Mouse (Mus musculus) myocyte (in vitro differentiated cells): ENCODE data around the gene Zfp747. TPM values are rescaled to one million over a fixed set of nuclear protein-coding genes. Genes with fewer than 3 reads are reported as not detected.

ENCODE experiments used
- H3K27me3 ChIP-seq: one replicate; pipeline ENCODE4 v1.6.1; 2011; ENCODE audit not compliant: control insufficient read depth, insufficient read depth, insufficient read length
- H3K36me3 ChIP-seq: one replicate; pipeline ENCODE4 v1.6.1; 2011; ENCODE audit not compliant: control insufficient read depth, insufficient read depth
- H3K4me2 ChIP-seq: one replicate; pipeline ENCODE4 v1.6.1; 2011; ENCODE audit warnings: low read depth, control low read depth
- H3K4me3 ChIP-seq: one replicate; pipeline ENCODE4 v1.5.1; 2011; ENCODE audit warnings: mild to moderate bottlenecking, control low read depth, moderate library complexity
- H3K79me2 ChIP-seq: one replicate; pipeline ENCODE4 v1.6.1; 2011; ENCODE audit not compliant: control insufficient read depth, insufficient read depth
- H3ac ChIP-seq: one replicate; pipeline ENCODE4 v1.6.1; 2011; ENCODE audit not compliant: control insufficient read depth, insufficient read length
- CEBPB ChIP-seq: IDR thresholded peaks from 2 replicates; pipeline ENCODE4 v1.6.1; 2011; ENCODE audit warnings: mild to moderate bottlenecking, moderate library complexity; ENCODE audit not compliant: poor library complexity, insufficient read depth, severe bottlenecking
- E2F4 ChIP-seq: IDR thresholded peaks from one replicate; pipeline ENCODE4 v1.6.1; 2011; ENCODE audit warnings: mild to moderate bottlenecking, control low read depth, moderate library complexity; ENCODE audit not compliant: insufficient read depth
- MAX ChIP-seq: IDR thresholded peaks from one replicate; pipeline ENCODE4 v1.6.1; 2011; ENCODE audit warnings: low read depth, mild to moderate bottlenecking, control low read depth
- MYOD1 ChIP-seq, 3 experiments: IDR thresholded peaks; one replicate each; pipeline ENCODE4 v1.6.1; 2011; ENCODE audit warnings: control low read depth in 2 of 3, low read depth in 2 of 3, mild to moderate bottlenecking in 2 of 3, moderate library complexity in 1 of 3; ENCODE audit not compliant: insufficient read length in 2 of 3, control insufficient read depth in 1 of 3
- MYOG ChIP-seq, 3 experiments: IDR thresholded peaks; one replicate each; pipeline ENCODE4 v1.6.1; 2011; ENCODE audit warnings: control low read depth in 2 of 3, low read depth in 2 of 3, mild to moderate bottlenecking in 2 of 3; ENCODE audit not compliant: insufficient read length in 2 of 3, control insufficient read depth in 1 of 3, insufficient read depth in 1 of 3
- POLR2A ChIP-seq: IDR thresholded peaks from one replicate; pipeline ENCODE4 v1.6.1; 2011; ENCODE audit warnings: low read depth, mild to moderate bottlenecking, control low read depth, moderate library complexity; ENCODE audit not compliant: insufficient read length
- POLR2AphosphoS2 ChIP-seq: IDR thresholded peaks from one replicate; pipeline ENCODE4 v1.6.1; 2011; ENCODE audit warnings: low read depth, control low read depth; ENCODE audit not compliant: insufficient read length
- REST ChIP-seq: IDR thresholded peaks from one replicate; pipeline ENCODE4 v1.6.1; 2011; ENCODE audit warnings: mild to moderate bottlenecking, control low read depth, moderate library complexity; ENCODE audit not compliant: insufficient read depth, insufficient read length
- SRF ChIP-seq: IDR thresholded peaks from one replicate; pipeline ENCODE4 v1.6.1; 2011; ENCODE audit warnings: low read depth; ENCODE audit not compliant: control insufficient read depth, insufficient read length
- TCF12 ChIP-seq: IDR thresholded peaks from one replicate; pipeline ENCODE4 v1.6.1; 2011; ENCODE audit warnings: mild to moderate bottlenecking, control low read depth; ENCODE audit not compliant: poor library complexity, insufficient read depth, severe bottlenecking
- TCF3 ChIP-seq: IDR thresholded peaks from one replicate; pipeline ENCODE4 v1.6.1; 2011; ENCODE audit warnings: low read depth, control low read depth; ENCODE audit not compliant: insufficient read length
- USF1 ChIP-seq: IDR thresholded peaks from one replicate; pipeline ENCODE4 v1.6.1; 2011; ENCODE audit warnings: low read depth, mild to moderate bottlenecking, control low read depth, moderate library complexity
- polyA plus RNA-seq: library from polyadenylated mRNA; unstranded; fragments of >200 nt; fragmentation: generic; extraction: Trizol; gene quantifications from one replicate; pipeline ENCODE4 v1.2.1, GENCODE M21; 2012; ENCODE audit warnings: missing spikeins

The Zfp747 gene
- polyA plus RNA-seq, 1 experiment, result 3.6 TPM

DNA sequence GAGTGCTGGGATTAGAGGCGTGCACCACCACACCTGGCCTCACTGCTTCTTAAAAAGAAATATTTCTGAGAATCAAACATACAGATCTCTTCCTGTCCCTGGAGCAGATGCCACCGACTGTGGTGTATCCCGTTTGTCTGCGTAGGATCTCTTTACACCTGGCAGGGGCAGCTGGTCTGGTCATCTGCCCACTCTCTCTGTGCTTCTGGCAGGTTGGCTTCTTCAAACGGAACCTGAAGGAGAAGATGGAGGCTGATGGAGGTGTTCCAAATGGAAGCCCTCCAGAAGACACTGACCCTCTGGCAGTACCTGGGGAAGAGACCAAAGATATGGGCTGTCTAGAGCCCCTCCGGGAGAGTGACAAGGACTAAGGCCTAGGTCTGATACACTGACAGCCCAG is 42.6 kb downstream of the Zfp747 start:
- no peak overlapping the region for H3K4me3 ChIP-seq
- H3K4me2 ChIP-seq, result no peak overlapping the region
- TF ChIP-seq POLR2A, result no peak
- TF ChIP-seq E2F4, result no peak
- TF ChIP-seq POLR2AphosphoS2, result no peak
- no peaks in the 10 kb centered on the region for H3K79me2 ChIP-seq
- no peaks in the 10 kb centered on the region for H3K36me3 ChIP-seq
- H3K27me3 ChIP-seq, result peaks cover 56% of the 10 kb centered on the region
- no peak overlapping the region for H3ac ChIP-seq

DNA sequence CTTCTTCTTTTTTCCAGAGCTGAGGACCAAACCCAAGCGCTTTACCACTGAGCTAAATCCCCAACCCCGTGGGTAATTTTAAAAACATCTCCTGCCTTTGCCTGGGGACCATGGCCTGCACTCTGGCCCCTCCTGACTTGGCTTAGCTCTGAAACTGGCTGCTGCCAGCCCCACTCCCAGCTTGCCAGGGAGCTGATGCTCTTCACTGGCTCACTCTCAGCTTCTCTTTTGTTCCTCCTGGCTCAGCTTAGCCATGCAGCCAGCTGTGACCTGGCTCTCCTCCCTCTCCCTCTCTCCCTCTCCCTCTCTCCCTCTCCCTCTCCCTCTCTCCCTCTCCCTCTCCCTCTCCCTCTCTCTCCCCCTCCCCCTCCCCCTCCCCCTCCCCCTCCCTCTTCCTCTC is 49.2 kb downstream of the Zfp747 start:
- Histone ChIP-seq H3K27me3 (peaks cover 77% of the 10 kb centered on the region), H3K4me3 (no peak overlapping the region), H3ac (no peak overlapping the region), H3K79me2 (no peaks in the 10 kb centered on the region), H3K36me3 (no peaks in the 10 kb centered on the region), H3K4me2 (no peak overlapping the region)
- no peak for TF ChIP-seq REST
- no peak for TF ChIP-seq SRF
- no peak for TF ChIP-seq TCF12
- TF ChIP-seq POLR2A, result no peak
- no peak for TF ChIP-seq MAX
- no peak for TF ChIP-seq MYOD1 (IDR thresholded peaks at IDR 0.05; ENCODE audit: control insufficient read depth in 1 of 3, insufficient read length in 2 of 3, low read depth in 2 of 3)
- no peak for TF ChIP-seq MYOG (IDR thresholded peaks at IDR 0.05; ENCODE audit: control insufficient read depth in 1 of 3, insufficient read depth in 1 of 3, insufficient read length in 2 of 3, low read depth in 2 of 3)

DNA sequence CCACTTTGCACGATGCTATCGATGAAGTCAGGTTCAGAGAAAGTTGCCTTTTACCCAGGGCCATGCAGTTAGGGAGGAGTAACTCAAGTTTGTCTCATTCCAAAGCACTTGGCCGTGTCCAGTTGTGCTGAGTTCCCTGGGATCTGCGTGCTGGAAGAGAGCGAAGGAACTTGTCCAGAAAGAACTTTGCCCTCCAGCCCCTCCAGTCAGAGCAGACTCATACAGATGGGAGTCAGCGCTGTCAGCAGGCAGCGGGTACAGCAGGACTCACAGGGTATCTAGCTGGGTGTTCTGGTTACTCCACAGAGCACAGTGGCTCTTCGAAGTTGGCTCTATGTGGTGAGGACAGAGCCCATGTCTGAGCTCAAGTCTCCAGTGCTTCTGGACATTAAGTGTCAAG is 50.3 kb downstream of the Zfp747 start:
- H3ac ChIP-seq, result no peak overlapping the region
- H3K36me3 ChIP-seq, result no peaks in the 10 kb centered on the region
- peaks cover 86% of the 10 kb centered on the region for H3K27me3 ChIP-seq
- no peak overlapping the region for H3K4me2 ChIP-seq
- no peak overlapping the region for H3K4me3 ChIP-seq
- TF ChIP-seq MAX (no peak), CEBPB (no peak), TCF12 (no peak), POLR2AphosphoS2 (no peak), MYOD1 (IDR thresholded peaks at IDR 0.05; ENCODE audit: control insufficient read depth in 1 of 3, insufficient read length in 2 of 3, low read depth in 2 of 3) (no peak), REST (no peak), E2F4 (no peak), TCF3 (no peak), MYOG (IDR thresholded peaks at IDR 0.05; ENCODE audit: control insufficient read depth in 1 of 3, insufficient read depth in 1 of 3, insufficient read length in 2 of 3, low read depth in 2 of 3) (no peak), USF1 (no peak)
- H3K79me2 ChIP-seq, result no peaks in the 10 kb centered on the region

DNA sequence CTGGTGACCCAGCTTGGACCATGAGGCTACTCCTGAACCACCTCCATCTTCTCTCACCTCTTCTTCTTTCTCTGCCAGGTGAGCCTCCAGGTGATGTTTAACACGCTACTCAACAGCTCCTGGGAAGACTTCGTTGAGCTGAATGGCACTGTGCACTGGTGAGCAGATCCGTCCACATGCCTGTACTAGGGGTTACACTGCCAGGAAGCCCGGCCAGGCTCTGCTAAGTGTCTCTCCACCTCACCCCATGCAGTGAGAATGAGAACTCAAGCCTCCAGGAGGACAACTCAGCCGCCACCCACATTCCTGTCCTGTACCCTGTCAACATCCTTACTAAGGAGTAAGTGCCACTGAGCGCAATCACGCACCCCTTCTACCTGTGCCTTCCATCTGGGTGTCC is 50.9 kb downstream of the Zfp747 start:
- H3K4me3 ChIP-seq, result no peak overlapping the region
- no peak overlapping the region for H3K4me2 ChIP-seq
- peaks cover 81% of the 10 kb centered on the region for H3K27me3 ChIP-seq
- H3K36me3 ChIP-seq, result no peaks in the 10 kb centered on the region
- no peak overlapping the region for H3ac ChIP-seq
- no peaks in the 10 kb centered on the region for H3K79me2 ChIP-seq
- TF ChIP-seq MYOD1 (IDR thresholded peaks at IDR 0.05; ENCODE audit: control insufficient read depth in 1 of 3, insufficient read length in 2 of 3, low read depth in 2 of 3) (no peak), USF1 (no peak), TCF3 (no peak), CEBPB (no peak), E2F4 (no peak), TCF12 (no peak), POLR2AphosphoS2 (no peak), MAX (no peak)

Other genes starting within 250 kb of the Zfp747 start
- 21.7 TPM for gene Spn, start 238.2 kb downstream of the Zfp747 start, polyA plus RNA-seq
- gene Cd2bp2, start 180.0 kb downstream of the Zfp747 start, polyA plus RNA-seq, result 58.3 TPM
- 62.8 TPM for gene Tbc1d10b, start 167.6 kb downstream of the Zfp747 start, polyA plus RNA-seq
- gene Mylpf, start 167.2 kb downstream of the Zfp747 start, polyA plus RNA-seq, result 10,881 TPM
- gene Zfp553, start 143.0 kb downstream of the Zfp747 start, polyA plus RNA-seq, result 11.4 TPM
- 2.2 TPM for gene Sept1, start 142.9 kb downstream of the Zfp747 start, polyA plus RNA-seq
- 34.9 TPM for gene Zfp771, start 131.8 kb downstream of the Zfp747 start, polyA plus RNA-seq
- 76.9 TPM for gene Dctpp1, start 115.3 kb downstream of the Zfp747 start, polyA plus RNA-seq
- gene Sephs2, start 102.0 kb downstream of the Zfp747 start, polyA plus RNA-seq, result 17.2 TPM
- 0.16 TPM for gene Itgal, start 79.8 kb downstream of the Zfp747 start, polyA plus RNA-seq
- 17.3 TPM for gene Zfp768, start 30.5 kb downstream of the Zfp747 start, polyA plus RNA-seq
- gene 9130019O22Rik, start 11.1 kb upstream of the Zfp747 start, polyA plus RNA-seq, result 0.34 TPM
- gene E430018J23Rik, start 17.6 kb upstream of the Zfp747 start, polyA plus RNA-seq, result 3.0 TPM
- gene Zfp764, start 30.8 kb upstream of the Zfp747 start, polyA plus RNA-seq, result 1.2 TPM
- gene Zfp688, start 46.0 kb upstream of the Zfp747 start, polyA plus RNA-seq, result 11.6 TPM
- 2.1 TPM for gene Zfp689, start 73.1 kb upstream of the Zfp747 start, polyA plus RNA-seq
- 26.5 TPM for gene Prr14, start 83.6 kb upstream of the Zfp747 start, polyA plus RNA-seq
- 21.2 TPM for gene Fbrs, start 103.1 kb upstream of the Zfp747 start, polyA plus RNA-seq
- 18.1 TPM for gene Srcap, start 135.9 kb upstream of the Zfp747 start, polyA plus RNA-seq
- 6.8 TPM for gene Gm42715, start 143.5 kb upstream of the Zfp747 start, polyA plus RNA-seq
- not detected for gene Tmem265, start 185.3 kb upstream of the Zfp747 start, polyA plus RNA-seq
- gene Phkg2, start 197.3 kb upstream of the Zfp747 start, polyA plus RNA-seq, result 18.3 TPM
- gene Ccdc189, start 212.5 kb upstream of the Zfp747 start, polyA plus RNA-seq, result 6.1 TPM
- 32.2 TPM for gene Rnf40, start 212.7 kb upstream of the Zfp747 start, polyA plus RNA-seq
- gene Zfp629, start 239.7 kb upstream of the Zfp747 start, polyA plus RNA-seq, result 6.3 TPM